Mouse (Mus musculus): ENCODE measurements around the gene Slc22a20. TPM values are rescaled to one million over a fixed set of nuclear protein-coding genes. Genes with fewer than 3 reads are reported as not detected.
A peak's percentile ranks its signal among the peaks of the same experiment; 100 is the strongest.

Slc22a20 gene
- not detected for total RNA-seq (2022)

DNA sequence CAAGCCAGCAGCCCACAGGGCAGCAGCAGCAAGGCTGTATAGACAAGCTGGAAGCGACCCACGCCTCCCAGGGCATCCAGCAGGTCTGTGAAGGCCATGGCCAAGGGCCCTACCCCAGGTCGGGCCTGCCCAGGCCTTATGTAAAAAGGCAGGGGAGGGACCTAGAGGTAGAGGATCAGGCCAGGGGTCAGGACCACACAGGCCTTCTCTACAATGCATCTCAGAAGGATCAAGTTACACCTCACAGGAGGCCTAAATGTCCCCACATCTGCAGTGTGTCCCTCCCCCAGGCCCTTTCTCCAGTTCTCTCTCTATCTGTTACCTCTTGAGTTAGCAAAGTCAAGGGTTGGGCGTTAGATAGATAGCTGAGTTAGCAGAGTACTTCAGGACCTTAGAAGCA, at the start of gene Slc22a20:
TSS of gene Slc22a20 (minus strand) at position 101 of the 400 bp plus-strand sequence.
- DNase-seq = no peak

DNA sequence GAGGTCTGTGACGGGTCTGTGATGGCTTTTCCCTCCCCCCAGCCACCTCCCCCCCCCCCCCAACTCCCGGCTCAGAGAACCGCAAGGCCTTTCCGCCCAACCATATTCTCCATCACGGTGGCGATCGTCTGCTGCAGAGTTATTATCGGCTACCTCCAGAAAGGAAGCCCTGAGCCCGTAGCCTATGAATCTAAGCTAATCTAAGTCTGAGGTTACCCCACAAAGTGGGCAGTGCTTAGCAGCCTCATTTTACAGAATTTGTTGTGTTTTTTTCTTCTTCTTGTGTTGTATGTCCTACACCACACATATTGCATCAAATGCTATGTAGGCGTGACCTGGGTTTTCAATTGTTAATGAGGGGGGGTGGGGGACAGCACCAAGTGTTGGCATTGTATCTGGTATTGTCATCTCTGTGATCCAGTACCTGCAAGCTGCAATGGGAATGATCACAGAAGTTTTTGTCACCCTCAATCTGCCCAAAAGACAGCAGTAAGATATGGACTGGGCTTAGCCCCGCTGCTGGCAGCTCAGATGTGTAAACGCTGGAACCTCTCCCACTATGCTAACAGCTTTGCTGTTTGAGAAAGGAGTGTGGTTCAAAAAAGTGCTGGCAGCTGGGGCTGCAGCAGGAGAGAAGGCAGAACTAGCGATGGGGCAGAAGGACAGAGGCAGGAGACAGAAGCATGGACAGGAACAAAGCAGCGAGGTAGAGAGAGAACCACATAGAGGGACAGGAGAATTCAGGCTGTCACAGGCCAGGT, 44.8 kb upstream of the Slc22a20 start:
- no peak for DNase-seq

DNA sequence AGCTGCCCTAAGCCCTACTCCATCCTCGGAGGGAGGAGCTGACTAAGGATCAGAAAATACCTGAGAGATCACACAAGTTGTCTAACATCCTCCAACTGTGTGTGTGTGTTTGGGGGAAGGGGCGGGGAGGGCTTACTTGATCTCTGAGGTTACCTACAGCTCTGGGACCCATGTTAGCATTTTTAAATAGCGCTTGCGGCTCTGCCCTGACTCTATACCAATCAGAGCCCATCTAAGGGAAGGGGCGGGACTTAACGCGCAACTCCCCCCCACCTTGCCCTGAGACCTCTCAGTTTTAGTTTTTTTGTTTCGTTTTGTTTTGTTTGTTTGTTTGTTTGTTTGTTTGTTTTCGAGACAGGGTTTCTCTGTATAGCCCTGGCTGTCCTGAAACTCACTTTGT, 43.5 kb upstream of the Slc22a20 start:
- no peak for DNase-seq

GRCm38 (mm10) chr19:6028991-6029390, 43.0 kb upstream of the Slc22a20 start:
- DNase-seq = no peak

- DNase-seq = peak; percentile 81
These were observed 38.0 kb upstream of the Slc22a20 start for GRCm38 (mm10) chr19:6023930-6024329.

GRCm38 (mm10) chr19:6023059-6023458, 37.1 kb upstream of the Slc22a20 start:
- no peak for DNase-seq

DNA sequence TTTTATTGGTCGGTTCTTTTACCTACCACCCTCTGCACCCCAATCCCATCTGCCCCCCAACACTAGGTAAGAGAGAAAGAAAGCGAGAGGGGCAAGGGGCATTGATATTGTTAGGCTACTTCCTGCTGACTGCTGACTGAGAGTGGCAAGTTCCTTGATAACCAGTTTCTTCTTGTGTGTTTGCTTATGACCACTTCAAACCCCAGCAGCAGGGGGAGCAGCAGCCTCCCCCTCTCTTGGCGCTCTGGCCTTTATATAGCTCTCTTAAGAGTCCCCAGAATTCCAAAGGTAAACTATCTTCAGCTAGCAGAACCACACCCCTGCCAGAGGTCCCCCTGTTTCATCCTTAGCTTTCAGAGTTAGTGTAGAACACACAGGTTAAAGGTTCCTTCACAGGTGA, 34.3 kb upstream of the Slc22a20 start:
- no peak for DNase-seq

DNA sequence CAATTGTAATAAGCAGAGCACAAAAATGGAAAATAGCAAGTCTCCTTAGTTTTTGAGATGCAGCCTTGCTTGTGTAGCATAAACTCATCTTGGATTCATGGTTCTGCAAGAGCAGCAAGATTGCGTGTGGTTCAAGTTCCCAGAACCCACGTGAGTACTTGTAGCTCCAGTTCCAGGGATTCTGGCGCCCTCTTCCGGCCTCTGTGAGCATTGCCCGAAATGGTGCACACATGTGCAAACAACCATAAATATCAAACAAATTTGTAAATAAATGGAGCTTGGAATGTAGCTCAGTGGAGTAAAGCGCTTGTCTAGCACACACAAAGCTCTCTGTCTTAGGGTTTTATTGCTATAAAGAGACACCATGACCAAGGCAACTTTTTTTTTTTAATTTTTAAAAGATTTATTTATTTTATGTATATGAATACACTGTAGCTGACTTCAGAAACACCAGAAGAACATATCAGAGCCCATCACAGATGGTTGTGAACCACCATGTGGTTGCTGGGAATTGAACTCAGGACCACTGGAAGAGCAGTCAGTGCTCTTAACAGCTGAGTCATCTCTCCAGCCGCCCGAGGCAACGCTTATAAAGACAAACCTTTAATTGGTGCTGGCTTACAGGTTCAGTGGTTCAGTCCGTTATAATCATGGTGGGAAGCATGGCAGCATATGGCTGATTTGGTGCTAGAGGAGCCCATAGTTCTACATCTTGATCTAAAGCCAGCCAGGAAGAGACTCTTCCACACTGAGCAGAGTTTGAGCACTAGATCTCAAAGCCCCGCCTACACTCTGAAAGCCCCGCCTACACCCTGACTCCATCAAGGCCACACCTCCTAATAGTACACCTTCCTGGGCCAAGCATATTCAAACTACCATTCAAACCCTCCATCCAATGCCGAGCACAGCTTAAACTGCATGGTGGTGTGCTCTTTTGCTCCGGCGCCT, 32.5 kb upstream of the Slc22a20 start:
- DNase-seq = peak; percentile 77

DNA sequence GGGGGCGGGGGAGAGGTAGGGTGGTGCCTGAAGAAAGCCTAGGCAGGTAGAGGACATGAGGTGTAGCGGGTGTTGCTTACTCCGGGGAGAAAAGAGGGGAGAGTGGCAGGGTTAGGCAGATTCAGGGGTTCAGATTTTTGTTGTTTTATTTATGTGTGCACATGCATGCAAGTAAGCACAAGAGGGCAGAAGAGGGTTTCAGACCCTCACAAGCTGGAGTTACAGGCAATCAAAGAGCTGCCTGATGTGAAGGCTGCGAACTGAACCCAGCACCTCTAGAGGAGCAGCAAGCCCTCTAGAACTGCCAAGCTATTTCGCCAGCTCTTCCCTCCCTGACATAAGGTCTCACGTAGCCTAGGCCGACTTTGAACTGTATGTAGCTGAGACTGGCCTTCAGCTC, 30.6 kb upstream of the Slc22a20 start:
- DNase-seq = no peak

DNA sequence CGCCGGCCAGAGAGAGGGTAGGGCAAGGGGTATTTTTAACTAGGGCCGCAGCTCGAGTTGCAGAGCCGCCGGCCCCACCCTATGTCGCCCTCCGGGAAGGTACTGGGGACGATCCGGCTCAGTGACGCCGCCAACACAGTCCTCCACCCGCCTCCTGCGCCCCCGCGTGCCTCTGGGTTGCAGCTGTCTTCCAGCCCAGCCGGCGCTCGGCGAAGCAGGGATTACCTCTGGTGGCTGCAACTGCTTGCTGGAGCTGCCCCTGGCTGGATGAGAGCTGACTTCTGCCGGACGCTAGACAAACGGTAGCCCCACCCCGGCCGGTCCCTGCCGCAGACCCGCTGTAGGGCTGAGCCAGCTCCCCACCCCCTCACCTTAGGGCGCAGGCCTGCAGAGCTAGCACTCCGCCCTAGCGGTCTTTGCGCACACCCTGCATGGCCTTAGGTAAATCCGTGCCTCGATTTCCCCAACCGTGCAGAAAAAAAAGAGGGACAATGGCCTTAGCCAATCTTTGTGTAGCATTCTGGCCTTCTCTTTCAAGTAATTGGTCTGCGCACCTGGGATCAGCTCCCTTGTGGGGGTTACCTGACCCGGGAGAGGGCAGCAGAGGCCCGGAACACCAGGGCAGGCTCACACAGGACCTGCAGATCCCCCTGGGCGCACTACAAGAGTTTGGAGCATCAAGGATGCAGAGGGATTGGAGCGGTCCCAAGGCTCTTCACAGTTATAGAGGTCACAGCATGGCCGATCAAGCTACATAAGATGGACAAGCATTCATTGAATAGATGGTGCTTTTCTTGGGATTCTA, 29.8 kb upstream of the Slc22a20 start, which contains the start of gene Capn1:
TSS of gene Capn1 (minus strand) at position 387 of the 805 bp plus-strand sequence.
- peak; percentile 56 for DNase-seq

DNA sequence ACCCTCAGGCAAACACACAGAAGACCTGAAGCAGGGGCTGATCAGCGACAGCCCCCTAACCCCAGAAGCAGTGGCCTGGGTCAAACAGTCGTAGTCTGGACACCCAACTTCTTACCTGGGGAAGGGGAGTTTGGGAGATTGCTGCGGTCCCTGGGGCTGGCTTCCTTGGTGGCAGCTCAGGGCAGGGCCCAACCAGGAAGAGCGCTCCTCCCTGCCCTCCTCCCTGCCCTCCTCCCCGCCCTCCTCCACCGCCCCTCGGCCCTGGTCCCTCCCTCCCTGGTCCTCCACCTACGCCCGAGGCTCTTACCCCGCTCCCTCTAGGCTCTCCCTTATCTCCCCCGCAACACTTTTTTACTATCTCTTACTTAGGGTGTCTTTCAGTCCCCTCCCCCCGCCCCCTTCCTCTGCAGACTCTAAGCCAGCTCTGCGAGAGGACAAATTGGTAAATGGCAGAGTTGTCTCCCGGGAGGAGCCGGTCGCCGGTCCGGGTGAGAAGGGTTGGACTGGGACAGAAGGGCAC, 29.1 kb upstream of the Slc22a20 start:
- DNase-seq = peak; percentile 28

GRCm38 (mm10) chr19:6013691-6014090, 27.7 kb upstream of the Slc22a20 start:
- no peak for DNase-seq

DNA sequence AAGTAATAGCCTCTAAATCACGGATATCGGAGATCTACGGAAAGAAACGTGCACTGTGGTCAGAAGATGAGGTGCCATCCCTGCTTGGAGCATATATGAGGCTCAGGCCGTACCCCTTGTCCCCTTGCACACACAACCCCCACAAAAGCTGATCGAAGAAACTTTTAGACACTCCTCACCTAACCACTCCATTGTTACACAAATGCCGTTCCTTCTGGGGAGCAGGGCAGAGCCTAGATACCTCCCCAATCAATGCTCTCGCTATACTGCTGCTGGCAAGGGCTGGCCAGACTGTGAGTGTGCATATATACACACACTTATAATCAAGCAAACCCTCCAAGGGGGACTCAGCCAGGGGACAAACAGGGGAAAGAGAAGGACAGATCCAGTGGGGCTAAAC, 23.2 kb upstream of the Slc22a20 start:
- no peak for DNase-seq

DNA sequence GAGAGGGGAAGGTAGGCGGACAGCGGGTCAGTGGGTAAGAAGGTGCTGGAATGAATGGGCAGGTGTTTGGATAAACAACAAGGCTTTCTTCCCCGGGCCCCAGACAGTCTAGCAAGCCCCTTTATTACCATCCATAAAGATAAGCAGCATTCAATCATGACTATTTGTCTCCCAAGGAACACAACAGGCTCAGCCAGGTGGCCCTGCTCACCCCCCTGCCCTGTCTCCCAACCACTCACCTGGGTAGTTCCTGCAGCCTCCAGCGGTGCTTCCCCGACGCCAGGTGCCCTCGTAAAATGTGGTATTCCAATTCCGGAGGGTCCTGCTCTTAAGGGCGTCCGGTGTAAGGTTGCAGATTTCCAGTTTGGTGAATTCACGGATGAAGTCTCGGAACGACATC, 21.1 kb upstream of the Slc22a20 start:
- no peak for DNase-seq

- no peak for DNase-seq
These were observed 19.6 kb upstream of the Slc22a20 start for GRCm38 (mm10) chr19:6005541-6005940.

DNA sequence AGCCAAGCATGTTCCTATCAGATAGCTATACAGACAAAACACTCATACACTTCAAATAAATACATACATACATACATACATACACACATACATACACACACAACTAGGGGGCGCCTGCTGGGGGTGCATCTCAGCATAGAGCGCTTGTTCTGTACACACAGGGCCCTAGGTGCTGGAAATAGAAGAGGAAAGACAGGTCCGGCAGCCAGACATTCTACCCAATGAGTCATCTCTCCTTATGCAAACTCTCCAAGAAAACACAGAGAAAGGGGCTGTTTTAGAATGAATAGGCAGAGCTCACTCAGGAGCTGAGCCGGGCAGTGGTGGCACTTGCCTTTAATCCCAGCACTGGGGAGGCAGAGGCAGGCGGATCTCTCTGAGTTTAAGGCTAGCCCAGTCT, 14.0 kb upstream of the Slc22a20 start:
- no peak for DNase-seq

- DNase-seq = no peak
These were observed 12.2 kb upstream of the Slc22a20 start for GRCm38 (mm10) chr19:5998180-5998579.

DNA sequence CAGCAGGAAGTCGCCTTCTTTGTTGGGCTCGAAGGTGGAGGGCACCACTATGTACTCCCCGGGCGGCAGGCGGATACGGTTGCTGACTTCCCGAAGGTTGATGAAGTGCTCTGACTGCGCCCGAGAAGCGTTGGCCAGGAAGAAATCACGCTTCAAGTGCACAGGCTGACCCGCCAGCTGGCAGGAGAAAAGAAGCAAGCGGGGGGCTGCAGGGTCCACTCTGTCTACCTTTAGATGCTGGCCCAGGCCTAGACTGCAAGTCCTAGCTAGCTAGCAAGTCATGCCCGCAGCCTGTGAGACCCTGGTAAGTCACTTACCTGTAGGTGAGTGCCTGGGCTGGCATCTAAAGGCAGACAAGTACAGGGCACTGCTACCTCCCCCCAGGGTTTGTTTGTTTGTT, 8.8 kb upstream of the Slc22a20 start:
- DNase-seq = no peak

DNA sequence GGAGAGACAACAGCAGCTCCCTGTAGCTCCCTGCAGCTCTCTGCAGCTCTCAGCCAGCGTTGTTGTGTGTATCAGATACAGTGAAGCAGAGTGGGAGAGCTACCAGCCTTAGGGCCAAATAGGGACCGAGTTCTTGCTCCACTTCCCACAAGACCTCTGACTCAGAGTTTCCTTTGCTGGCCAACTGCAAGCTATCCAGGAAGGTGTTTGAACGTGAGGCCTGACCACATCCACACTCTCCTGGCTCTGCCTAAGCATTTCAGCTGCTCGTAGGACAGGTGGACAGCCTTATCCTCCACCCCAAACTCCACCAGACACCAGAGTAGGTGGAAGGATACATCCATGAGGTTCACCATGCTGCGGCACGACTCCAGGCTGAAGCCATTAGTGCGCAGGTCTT, 6.1 kb upstream of the Slc22a20 start:
- DNase-seq = no peak

- DNase-seq = no peak
These were observed 5.5 kb upstream of the Slc22a20 start for GRCm38 (mm10) chr19:5991467-5991866.

DNA sequence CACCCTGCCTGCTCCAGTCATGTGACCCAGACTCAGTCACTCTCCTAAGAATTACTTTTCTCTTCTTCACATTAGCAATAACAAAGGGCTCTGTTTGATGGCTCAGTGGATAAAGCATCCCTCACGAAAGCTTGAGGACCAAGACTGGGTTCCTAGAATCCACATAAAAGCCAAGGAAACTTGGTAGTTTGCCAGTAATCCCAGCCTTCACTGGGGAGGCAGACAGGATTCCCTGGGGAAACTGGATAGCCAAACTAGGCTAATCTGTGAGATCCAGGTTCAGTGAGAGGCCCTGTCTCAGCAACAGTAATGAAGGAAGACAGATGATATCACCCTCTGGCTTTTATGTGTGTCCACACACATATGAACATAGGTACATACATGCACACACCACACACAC, 5.0 kb upstream of the Slc22a20 start:
- DNase-seq = no peak

DNA sequence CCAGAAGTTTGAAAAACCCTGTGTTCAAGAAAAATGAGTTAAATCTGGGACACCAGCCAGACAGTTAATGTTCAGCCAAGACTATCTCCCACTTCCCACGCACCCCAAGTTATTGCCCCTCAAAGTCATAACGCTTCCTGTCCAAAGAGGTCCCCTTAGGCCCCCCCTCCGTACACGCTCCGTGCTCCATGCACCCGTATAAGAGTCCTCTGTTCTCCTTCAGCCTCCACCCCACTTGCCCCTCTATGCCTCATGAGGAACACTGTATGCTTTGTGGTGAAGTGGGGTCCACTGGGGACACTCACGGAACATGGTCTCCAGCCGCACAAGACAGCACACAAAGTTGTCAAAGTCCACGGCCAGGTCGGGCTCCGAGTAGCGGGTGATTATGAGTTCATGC, 4.1 kb upstream of the Slc22a20 start:
- DNase-seq = no peak
